Mouse (Mus musculus) heart, adult 2 months (tissue): ENCODE results near the gene Srrd.

Source experiments
- CTCF ChIP-seq: fragments of 200-600 bp; IDR thresholded peaks from 2 replicates; pipeline ENCODE4 v1.8.1; 2022; ENCODE audit warnings: antibody characterized with exemption, mild to moderate bottlenecking, moderate library complexity
- EP300 ChIP-seq: fragments of 200-500 bp; IDR thresholded peaks from 2 replicates; pipeline ENCODE4 v1.6.1; 2011; ENCODE audit warnings: low read depth, low read length, control low read depth; ENCODE audit not compliant: insufficient read depth

DNA sequence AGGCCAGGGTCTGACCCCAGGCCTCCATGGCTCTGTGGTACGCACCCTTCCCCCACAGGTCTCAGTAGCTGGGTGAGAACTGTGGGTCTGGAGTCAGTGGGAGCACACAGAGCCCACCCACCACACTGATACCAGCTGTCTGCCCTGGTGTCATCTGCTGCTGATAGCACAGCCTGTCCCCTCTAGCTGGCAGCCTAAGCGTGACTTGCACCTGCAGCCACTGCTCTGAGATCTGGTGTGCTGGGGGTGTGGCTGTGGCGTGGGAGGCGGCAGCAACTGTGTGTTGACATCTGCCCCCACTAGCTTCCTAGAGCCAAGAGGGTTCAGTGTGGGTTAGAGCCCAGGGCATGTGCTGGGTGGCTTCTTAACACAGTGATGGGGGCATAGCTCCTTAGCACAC is 33.3 kb upstream of the Srrd start:
- no peak for TF ChIP-seq CTCF
- no peak for TF ChIP-seq EP300
